ENCODE assay signal across 8 mouse cellular contexts in the genomic region with DNA sequence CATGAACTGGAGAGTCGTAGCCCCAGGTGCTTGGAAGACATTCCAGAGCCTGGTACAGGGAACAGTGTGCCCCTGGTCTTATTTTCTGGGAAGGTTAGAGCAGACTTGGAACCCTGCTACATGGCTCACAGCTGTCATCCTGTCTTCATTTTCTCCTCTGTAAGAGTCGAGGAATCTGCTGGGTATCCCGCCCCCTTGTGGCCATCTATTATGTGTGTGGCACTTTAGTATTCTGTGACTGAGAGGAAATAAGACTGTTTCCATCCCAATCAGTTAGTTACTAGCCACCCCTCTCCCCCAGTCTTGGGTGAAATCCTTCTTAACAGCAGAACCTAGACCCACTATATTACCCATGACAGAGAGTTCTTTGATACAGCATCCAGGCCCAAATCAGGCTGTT. TPM values are rescaled to one million over a fixed set of nuclear protein-coding genes. Genes with fewer than 3 reads are reported as not detected.
DNase-seq lines count a peak whose midpoint lies in the region; ATAC-seq and TF ChIP-seq lines count a peak whose summit lies in the region.
"Not testable (repeated sequence)": the region's sequence is repeated elsewhere in the genome, so short reads cannot be mapped to it uniquely, and the experiment has no call there.

No protein-coding gene starts in this region.

- POLR2A ChIA-PET in Patski (lab: Charles Lee), result not testable (repeated sequence)

- not testable (repeated sequence) for H3K36me3 ChIP-seq in hindbrain, embryonic 16.5 days (ENCODE audit: control insufficient read depth, insufficient read depth, low read length)

- not testable (repeated sequence) for H3K4me1 ChIP-seq in hindbrain, embryonic 16.5 days (ENCODE audit: control insufficient read depth, insufficient read depth, low read depth, low read length)

- CTCF ChIA-PET in Patski (lab: Charles Lee), result interaction anchor here (1.2 kb wide), 1 partner anchor 183 kb away, joined by 3 read pairs; no protein-coding TSS in a partner anchor

- not testable (repeated sequence) for H3K9ac ChIP-seq in hindbrain, embryonic 16.5 days (ENCODE audit: low read depth, low read length)

- H3K27ac ChIP-seq in hindbrain, embryonic 16.5 days (ENCODE audit: low read depth, low read length), result not testable (repeated sequence)

- TF ChIP-seq CTCF in Patski (IDR thresholded peaks at IDR 0.05), result peak; percentile 56

- not testable (repeated sequence) for H3K4me3 ChIP-seq in hindbrain, embryonic 16.5 days (ENCODE audit: low read length)

- ATAC-seq in Patski, result peak; percentile 90
- ATAC-seq in frontal cortex, adult (ENCODE audit: low TSS enrichment), result peak; percentile 78
- peak; percentile 83 for ATAC-seq in hindbrain, embryonic 16.5 days

- not testable (repeated sequence) for H3K9me3 ChIP-seq in hindbrain, embryonic 16.5 days (ENCODE audit: control insufficient read depth, low read length)

- WGBS in hindbrain, embryonic 16.5 days, result 5% methylated on average over 3 of the region's 3 CpGs

- not testable (repeated sequence) for H3K27me3 ChIP-seq in Patski; hindbrain, embryonic 16.5 days (replicated peaks; ENCODE audit: control insufficient read depth, insufficient read depth, low read length)

- H3K4me2 ChIP-seq in hindbrain, embryonic 16.5 days (ENCODE audit: low read length), result not testable (repeated sequence)

- in situ Hi-C loops in Patski (cut with MboI; ENCODE audit: low pct_unique_long_range_greater_than_20kb), result not testable (repeated sequence)

- DNase-seq in Patski (ENCODE audit: low read depth, low spot score), result not testable (repeated sequence)
- peak; percentile 35 for DNase-seq in cerebellum, adult 8-10 months
- peak; percentile 17 for DNase-seq in layer of hippocampus, adult 9-10 months (ENCODE audit: low spot score)
- peak; percentile 52 for DNase-seq in lung, postnatal 25 days (ENCODE audit: low spot score)
- DNase-seq in retina, postnatal 1 day, result peak; percentile 83
- DNase-seq in thymus, postnatal 25 days, result peak; percentile 70

RNA-seq across cellular contexts. Expression of a gene that starts 41.1 kb away (rescaled TPM):
- polyA plus RNA-seq in Patski (2021), result 8.8 TPM
- 15.4 and 16.2 TPM in 2 replicates for polyA plus RNA-seq in hindbrain, embryonic 16.5 days (2015; fragmentation: Nextera tagmentation; extraction: Ambion mirVana)
